Mouse (Mus musculus): ENCODE data around the gene Src.

DNA sequence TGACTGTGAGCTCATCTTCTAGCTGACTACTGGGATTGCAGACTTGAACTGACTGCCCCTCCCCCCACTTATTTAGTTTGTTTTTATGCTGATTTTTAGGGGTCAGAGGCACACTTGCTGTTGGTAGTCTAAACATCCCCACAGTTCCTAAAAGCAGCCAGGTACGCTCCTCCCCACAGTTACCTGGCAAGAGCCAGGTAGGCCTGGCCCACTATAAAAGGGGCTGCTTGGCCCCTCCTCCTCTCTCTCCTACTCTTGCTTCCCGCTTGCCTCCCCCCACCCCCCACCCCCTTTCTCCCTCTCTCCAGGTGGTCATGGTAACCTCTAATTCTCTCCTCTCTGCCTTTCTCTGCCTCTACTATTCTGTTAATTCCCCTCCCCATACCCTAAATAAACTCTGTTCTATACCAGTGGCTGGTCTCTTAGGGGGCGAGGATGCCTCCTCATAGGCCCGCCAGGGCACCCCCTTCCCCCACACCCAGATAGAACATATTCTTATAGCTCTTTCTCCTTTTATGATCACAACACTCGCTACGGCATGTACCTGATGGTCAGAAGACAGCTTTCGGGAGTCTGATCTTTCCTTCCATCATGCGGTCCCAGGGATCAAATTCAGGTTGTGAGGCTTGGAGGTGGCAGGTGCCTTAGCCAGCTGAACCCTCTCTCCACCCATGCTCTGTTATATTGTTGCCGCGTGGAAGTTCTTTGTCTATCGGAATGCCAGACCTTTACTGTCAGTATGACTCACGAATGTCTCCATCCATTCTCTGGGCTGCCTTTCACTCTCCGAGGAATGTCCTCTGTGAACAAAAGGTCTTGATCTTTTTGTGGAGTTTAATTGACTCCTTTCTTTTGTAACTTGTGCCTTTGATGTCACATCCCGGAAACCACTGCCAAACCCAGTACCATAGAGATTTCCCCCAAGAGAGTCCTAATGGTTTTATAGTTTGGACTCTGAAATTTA lies 42.2 kb upstream of the Src start:
- TF ChIP-seq CTCF (IDR thresholded peaks at IDR 0.05; ENCODE audit: borderline replicate concordance, control insufficient read depth, extremely low read depth, insufficient read depth, low read length, poor library complexity) (no peak), POLR2A (IDR thresholded peaks at IDR 0.05; ENCODE audit: control insufficient read depth, extremely low read depth, insufficient read depth, low read length, poor library complexity) (no peak)
